ENCODE assay signal across 10 mouse cellular contexts in the genomic region with DNA sequence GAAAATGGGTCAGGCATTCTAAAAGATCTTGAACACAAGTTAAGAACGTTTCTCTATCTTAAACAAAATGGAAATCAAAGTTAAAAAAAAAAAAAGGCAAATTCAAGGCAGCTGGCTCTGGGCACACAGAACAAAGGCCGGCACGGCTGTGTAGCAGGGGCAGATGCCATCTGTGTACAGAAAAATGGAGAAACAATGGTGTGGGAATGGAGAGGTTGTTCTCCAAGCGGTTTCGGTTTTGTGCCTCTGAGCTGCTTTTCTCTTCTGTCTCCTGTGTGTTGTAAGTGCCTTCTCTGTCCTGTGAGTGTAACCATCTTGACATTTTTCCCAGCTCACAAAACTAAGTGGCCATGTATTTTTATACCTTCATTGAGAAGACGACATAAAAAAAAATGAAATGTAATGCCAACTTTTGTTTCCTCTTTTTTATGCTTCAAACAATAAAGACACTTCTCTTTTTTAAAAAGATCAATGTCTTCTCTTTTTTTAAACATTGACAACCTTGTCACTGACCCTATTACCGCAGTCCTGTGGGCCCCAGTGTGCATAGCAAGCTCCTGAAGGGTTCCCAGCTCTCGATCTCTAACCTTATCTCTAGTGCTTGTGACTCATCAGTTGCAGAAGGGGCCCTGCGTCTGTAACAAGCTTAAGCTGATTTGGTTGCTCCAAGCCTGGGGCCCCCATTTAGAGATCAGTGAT.
DNase-seq lines count a peak whose midpoint lies in the region; ATAC-seq and TF ChIP-seq lines count a peak whose summit lies in the region.
"Had no signal": no experiment of that assay in that cellular context is flagged by ENCODE, and none has a peak within 500 bp of the region (broad histone marks: within the 10 kb centered on the region; RNA-seq: fewer than 3 reads in every experiment).

No protein-coding gene starts in this region.

- no peak overlapping the region for H3K4me2 ChIP-seq in forebrain, postnatal 0 days (ENCODE audit: low read depth)
- H3K4me2 ChIP-seq: lung, embryonic 15.5 days had no signal

- ATAC-seq in forebrain, postnatal 0 days = peak; percentile 69

- WGBS in thymus, adult 2 months = 17% methylated on average over 9 of the region's 9 CpGs
- WGBS in forebrain, postnatal 0 days = 44% methylated on average over 9 of the region's 9 CpGs
- 11% methylated on average over 9 of the region's 9 CpGs for whole genome bisulfite sequencing in macrophage (ENCODE audit: missing documents)

- TF ChIP-seq CTCF in thymus, adult 2 months (IDR thresholded peaks at IDR 0.05; ENCODE audit: borderline replicate concordance, control insufficient read depth, extremely low read depth, insufficient read depth, low read length, poor library complexity) = no peak
- no peak for TF ChIP-seq CTCF in forebrain, postnatal 0 days (IDR thresholded peaks at IDR 0.05; ENCODE audit: low read depth)

- H3K79me2 ChIP-seq in macrophage (ENCODE audit: inconsistent target) = no peaks in the 10 kb centered on the region

- no peaks in the 10 kb centered on the region for H3K9me3 ChIP-seq in forebrain, postnatal 0 days (ENCODE audit: low read length)
- H3K9me3 ChIP-seq: lung, embryonic 15.5 days had no signal

- no peak overlapping the region for H3K4me3 ChIP-seq in thymus, adult 2 months (ENCODE audit: control insufficient read depth, insufficient read depth, low read length)
- no peak overlapping the region for H3K4me3 ChIP-seq in forebrain, postnatal 0 days (ENCODE audit: low read depth, low read length)
- H3K4me3 ChIP-seq in macrophage (ENCODE audit: inconsistent target) = no peak overlapping the region
- H3K4me3 ChIP-seq: erythroblast, embryonic 14.5 days; lung, embryonic 15.5 days had no signal

- peaks cover 49% of the 10 kb centered on the region for H3K4me1 ChIP-seq in thymus, adult 2 months (replicated peaks; ENCODE audit: control insufficient read depth, insufficient read depth, low read length)
- H3K4me1 ChIP-seq in forebrain, postnatal 0 days (ENCODE audit: insufficient read depth) = peaks cover 3% of the 10 kb centered on the region; the same call in 1 of the 2 replicates

- no peak overlapping the region for H3K9ac ChIP-seq in forebrain, postnatal 0 days
- H3K9ac ChIP-seq: lung, embryonic 15.5 days had no signal

- no peaks in the 10 kb centered on the region for H3K27me3 ChIP-seq in thymus, adult 2 months (ENCODE audit: control insufficient read depth, insufficient read depth, low read length)
- no peaks in the 10 kb centered on the region for H3K27me3 ChIP-seq in forebrain, postnatal 0 days (ENCODE audit: insufficient read depth, low read length)
- H3K27me3 ChIP-seq: lung, embryonic 15.5 days had no signal

- TF ChIP-seq POLR2A in thymus, adult 2 months (IDR thresholded peaks at IDR 0.05; ENCODE audit: control insufficient read depth, extremely low read depth, insufficient read depth, low read length, poor library complexity) = no peak

- H3K27ac ChIP-seq in thymus, adult 2 months (ENCODE audit: control insufficient read depth, insufficient read depth, low read length) = peak overlapping the region; percentile 39; the same call in 1 of the 2 replicates
- H3K27ac ChIP-seq in forebrain, postnatal 0 days (ENCODE audit: low read depth, low read length) = no peak overlapping the region
- H3K27ac ChIP-seq in macrophage = peak overlapping the region; percentile 53
- H3K27ac ChIP-seq: lung, embryonic 15.5 days had no signal

- no peaks in the 10 kb centered on the region for H3K36me3 ChIP-seq in thymus, adult 2 months (ENCODE audit: control insufficient read depth, insufficient read depth, low read length)
- H3K36me3 ChIP-seq in forebrain, postnatal 0 days (ENCODE audit: insufficient read depth) = no peaks in the 10 kb centered on the region
- H3K36me3 ChIP-seq in macrophage (ENCODE audit: inconsistent target) = no peaks in the 10 kb centered on the region

- DNase-seq in thymus, adult 2 months = no peak
- no peak for DNase-seq in thymus, postnatal 25 days
- peak; percentile 27 for DNase-seq in forebrain, postnatal 0 days
- DNase-seq in cerebellum, postnatal 25 days = no peak
- DNase-seq in kidney, adult 11 months = no peak
- no peak for DNase-seq in ovary, postnatal 14 days (ENCODE audit: low spot score)
- DNase-seq in ovary, postnatal 36 days (ENCODE audit: low spot score) = no peak
